ENCODE assay signal across 27 mouse cellular contexts in the genomic region with DNA sequence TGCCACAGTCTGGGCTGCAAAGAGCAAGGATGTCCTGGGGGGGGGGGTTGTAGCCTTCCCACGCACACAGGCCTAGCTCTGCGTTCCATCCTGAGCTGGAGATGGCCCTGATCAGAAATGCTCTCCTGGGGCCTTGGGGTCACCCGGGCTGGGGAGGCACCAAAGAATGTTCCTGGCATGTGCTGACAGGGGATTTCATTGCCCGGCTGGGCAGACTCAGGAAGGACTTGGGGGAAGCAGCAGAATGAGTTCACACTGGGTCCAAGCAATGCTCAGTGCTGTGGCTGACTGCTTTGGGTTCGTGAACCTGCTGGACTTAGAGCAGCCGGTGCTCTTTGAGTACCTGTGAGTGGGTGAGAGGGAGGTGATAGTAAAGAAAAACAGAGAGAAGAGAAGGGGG. TPM values are rescaled to one million over a fixed set of nuclear protein-coding genes. Genes with fewer than 3 reads are reported as not detected.
DNase-seq lines count a peak whose midpoint lies in the region; ATAC-seq lines count a peak whose summit lies in the region.
"Had no signal": no experiment of that assay in that cellular context is flagged by ENCODE, and none has a peak within 500 bp of the region (broad histone marks: within the 10 kb centered on the region; RNA-seq: fewer than 3 reads in every experiment).

No protein-coding gene starts in this region.

- no peak for DNase-seq in hindbrain, embryonic 10.5 days (ENCODE audit: low spot score)
- DNase-seq in kidney, adult 9 months = no peak
- DNase-seq in kidney, postnatal 14 days = peak; percentile 16
- DNase-seq in kidney, postnatal 36 days = no peak
- no peak for DNase-seq in neural tube, embryonic 10.5 days (ENCODE audit: extremely low spot score, low spot score)
- DNase-seq: adrenal gland, adult 2 months; adrenal gland, postnatal 14 days; cerebellum, adult 11 months; cerebellum, adult 2 months; cerebellum, adult 9-11 months; cerebellum, postnatal 25 days; gastrocnemius, postnatal 25 days; heart, adult 18-20 months; heart, postnatal 10 days; heart, postnatal 36 days had no signal

- no peaks in the 10 kb centered on the region for H3K9me3 ChIP-seq in hindbrain, embryonic 10.5 days
- H3K9me3 ChIP-seq in hindbrain, embryonic 13.5 days = no peaks in the 10 kb centered on the region
- H3K9me3 ChIP-seq in kidney, embryonic 16.5 days (ENCODE audit: low read length) = no peaks in the 10 kb centered on the region
- no peaks in the 10 kb centered on the region for H3K9me3 ChIP-seq in neural tube, embryonic 12.5 days
- H3K9me3 ChIP-seq: embryonic facial prominence, embryonic 12.5 days; embryonic facial prominence, embryonic 15.5 days; forebrain, embryonic 15.5 days; heart, embryonic 15.5 days had no signal

- ATAC-seq in hindbrain, embryonic 13.5 days (ENCODE audit: low FRiP score) = no peak
- ATAC-seq in kidney, embryonic 16.5 days (ENCODE audit: low FRiP score, low TSS enrichment) = peak; percentile 41; the same call in 1 of the 2 replicates
- ATAC-seq in neural tube, embryonic 12.5 days (ENCODE audit: low FRiP score, low read depth) = no peak
- ATAC-seq: forebrain, embryonic 15.5 days; hindbrain, embryonic 16.5 days had no signal

- H3K4me1 ChIP-seq in hindbrain, embryonic 10.5 days (replicated peaks) = peaks cover 38% of the 10 kb centered on the region
- peaks cover 39% of the 10 kb centered on the region for H3K4me1 ChIP-seq in hindbrain, embryonic 13.5 days (replicated peaks)
- H3K4me1 ChIP-seq in kidney, embryonic 16.5 days (ENCODE audit: insufficient read depth, low read length) = peaks cover 5% of the 10 kb centered on the region; the same call in 1 of the 2 replicates
- peaks cover 26% of the 10 kb centered on the region for H3K4me1 ChIP-seq in neural tube, embryonic 12.5 days
- H3K4me1 ChIP-seq: heart, embryonic 12.5 days had no signal

- 33% methylated on average over 6 of the region's 6 CpGs for WGBS in hindbrain, embryonic 10.5 days
- 24% methylated on average over 6 of the region's 6 CpGs for WGBS in hindbrain, embryonic 13.5 days
- WGBS in kidney, embryonic 16.5 days = 34% methylated on average over 6 of the region's 6 CpGs
- 27% methylated on average over 6 of the region's 6 CpGs for WGBS in neural tube, embryonic 12.5 days

- H3K36me3 ChIP-seq in hindbrain, embryonic 10.5 days = no peaks in the 10 kb centered on the region
- H3K36me3 ChIP-seq in hindbrain, embryonic 13.5 days = no peaks in the 10 kb centered on the region
- no peaks in the 10 kb centered on the region for H3K36me3 ChIP-seq in kidney, embryonic 16.5 days (ENCODE audit: insufficient read depth, low read length)
- no peaks in the 10 kb centered on the region for H3K36me3 ChIP-seq in neural tube, embryonic 12.5 days
- H3K36me3 ChIP-seq: embryonic facial prominence, embryonic 12.5 days; embryonic facial prominence, embryonic 15.5 days; forebrain, embryonic 15.5 days; heart, embryonic 12.5 days; heart, embryonic 15.5 days had no signal

- no peak overlapping the region for H3K9ac ChIP-seq in hindbrain, embryonic 13.5 days
- H3K9ac ChIP-seq in kidney, embryonic 16.5 days (replicated peaks; ENCODE audit: low read length) = no peak overlapping the region
- no peak overlapping the region for H3K9ac ChIP-seq in neural tube, embryonic 12.5 days
- H3K9ac ChIP-seq: embryonic facial prominence, embryonic 12.5 days; embryonic facial prominence, embryonic 15.5 days; forebrain, embryonic 15.5 days; heart, embryonic 12.5 days; heart, embryonic 15.5 days had no signal

- H3K27me3 ChIP-seq in hindbrain, embryonic 10.5 days (ENCODE audit: insufficient read depth, poor library complexity, severe bottlenecking) = peaks cover 100% of the 10 kb centered on the region
- H3K27me3 ChIP-seq in hindbrain, embryonic 13.5 days = peaks cover 96% of the 10 kb centered on the region
- H3K27me3 ChIP-seq in kidney, embryonic 16.5 days (ENCODE audit: insufficient read depth, low read length) = peaks cover 94% of the 10 kb centered on the region
- peaks cover 93% of the 10 kb centered on the region for H3K27me3 ChIP-seq in neural tube, embryonic 12.5 days (replicated peaks)

- H3K27ac ChIP-seq in hindbrain, embryonic 10.5 days = 0 out of 2 replicates have a peak overlapping the region, but pooled peaks have one; percentile 47
- no peak overlapping the region for H3K27ac ChIP-seq in hindbrain, embryonic 13.5 days
- no peak overlapping the region for H3K27ac ChIP-seq in kidney, embryonic 16.5 days (ENCODE audit: low read length)
- no peak overlapping the region for H3K27ac ChIP-seq in neural tube, embryonic 12.5 days
- H3K27ac ChIP-seq: embryonic facial prominence, embryonic 12.5 days; embryonic facial prominence, embryonic 15.5 days; forebrain, embryonic 15.5 days; heart, embryonic 15.5 days had no signal

- H3K4me2 ChIP-seq in hindbrain, embryonic 13.5 days = no peak overlapping the region
- H3K4me2 ChIP-seq in kidney, embryonic 16.5 days (replicated peaks; ENCODE audit: low read depth, low read length) = no peak overlapping the region
- H3K4me2 ChIP-seq in neural tube, embryonic 12.5 days (replicated peaks) = 0 out of 2 replicates have a peak overlapping the region, but pooled peaks have one; percentile 7
- H3K4me2 ChIP-seq: embryonic facial prominence, embryonic 12.5 days; embryonic facial prominence, embryonic 15.5 days; forebrain, embryonic 15.5 days; heart, embryonic 12.5 days; heart, embryonic 15.5 days had no signal

- peak overlapping the region; percentile 11; the same call in 1 of the 2 replicates for H3K4me3 ChIP-seq in hindbrain, embryonic 10.5 days
- H3K4me3 ChIP-seq in hindbrain, embryonic 13.5 days = no peak overlapping the region
- H3K4me3 ChIP-seq in kidney, embryonic 16.5 days (ENCODE audit: low read length) = no peak overlapping the region
- no peak overlapping the region for H3K4me3 ChIP-seq in neural tube, embryonic 12.5 days
- H3K4me3 ChIP-seq: embryonic facial prominence, embryonic 12.5 days; embryonic facial prominence, embryonic 15.5 days; forebrain, embryonic 15.5 days; heart, embryonic 12.5 days; heart, embryonic 15.5 days had no signal

RNA-seq across cellular contexts. Expression of gene Nphs1, which starts 1.4 kb away (rescaled TPM):
- polyA plus RNA-seq in hindbrain, embryonic 10.5 days (2016; fragmentation: Nextera tagmentation; extraction: Ambion mirVana) = 1.7 and 4.2 TPM in 2 replicates
- 0.94 and 1.8 TPM in 2 replicates for polyA plus RNA-seq in hindbrain, embryonic 13.5 days (2015; fragmentation: Nextera tagmentation; extraction: Ambion mirVana)
- 5.4 and 5.5 TPM in 2 replicates for polyA plus RNA-seq in kidney, embryonic 16.5 days (2015; fragmentation: Nextera tagmentation; extraction: Ambion mirVana)
- polyA plus RNA-seq in neural tube, embryonic 12.5 days (2016; fragmentation: Nextera tagmentation; extraction: Ambion mirVana) = 2.0 and 3.3 TPM in 2 replicates
- polyA plus RNA-seq: adrenal gland, adult 2 months; gonadal fat pad, adult 2 months had no signal

RNA-seq across cellular contexts. Expression of gene Kirrel2, which starts 2.0 kb away (rescaled TPM):
- 11.8 and 35.0 TPM in 2 replicates for polyA plus RNA-seq in hindbrain, embryonic 10.5 days (2016; fragmentation: Nextera tagmentation; extraction: Ambion mirVana)
- polyA plus RNA-seq in hindbrain, embryonic 13.5 days (2015; fragmentation: Nextera tagmentation; extraction: Ambion mirVana) = 6.6 and 10.0 TPM in 2 replicates
- polyA plus RNA-seq in kidney, embryonic 16.5 days (2015; fragmentation: Nextera tagmentation; extraction: Ambion mirVana) = 0.78 and 1.1 TPM in 2 replicates
- 13.5 and 14.6 TPM in 2 replicates for polyA plus RNA-seq in neural tube, embryonic 12.5 days (2016; fragmentation: Nextera tagmentation; extraction: Ambion mirVana)
- polyA plus RNA-seq: adrenal gland, adult 2 months; gonadal fat pad, adult 2 months had no signal

RNA-seq across cellular contexts. Expression of gene Aplp1, which starts 14.1 kb away (rescaled TPM):
- polyA plus RNA-seq in hindbrain, embryonic 10.5 days (2016; fragmentation: Nextera tagmentation; extraction: Ambion mirVana) = 69.7 and 184 TPM in 2 replicates
- polyA plus RNA-seq in hindbrain, embryonic 13.5 days (2015; fragmentation: Nextera tagmentation; extraction: Ambion mirVana) = 583 and 599 TPM in 2 replicates
- 27.9 and 31.5 TPM in 2 replicates for polyA plus RNA-seq in kidney, embryonic 16.5 days (2015; fragmentation: Nextera tagmentation; extraction: Ambion mirVana)
- 368 and 386 TPM in 2 replicates for polyA plus RNA-seq in neural tube, embryonic 12.5 days (2016; fragmentation: Nextera tagmentation; extraction: Ambion mirVana)

RNA-seq across cellular contexts. Expression of gene Prodh2, which starts 33.9 kb away (rescaled TPM):
- polyA plus RNA-seq in hindbrain, embryonic 10.5 days (2016; fragmentation: Nextera tagmentation; extraction: Ambion mirVana) = 0.40 TPM in 1 of 2 replicates, not detected in the other
- not detected in 2 replicates for polyA plus RNA-seq in hindbrain, embryonic 13.5 days (2015; fragmentation: Nextera tagmentation; extraction: Ambion mirVana)
- polyA plus RNA-seq in kidney, embryonic 16.5 days (2015; fragmentation: Nextera tagmentation; extraction: Ambion mirVana) = 21.1 and 27.6 TPM in 2 replicates
- polyA plus RNA-seq in neural tube, embryonic 12.5 days (2016; fragmentation: Nextera tagmentation; extraction: Ambion mirVana) = not detected in 2 replicates
- polyA plus RNA-seq: cerebellum, adult 2 months; embryonic facial prominence, embryonic 12.5 days; embryonic facial prominence, embryonic 15.5 days; forebrain, embryonic 11.5 days; forebrain, embryonic 15.5 days; hindbrain, embryonic 11.5 days; hindbrain, embryonic 16.5 days had no signal

RNA-seq across cellular contexts. Expression of gene Nfkbid, which starts 38.0 kb away (rescaled TPM):
- polyA plus RNA-seq in hindbrain, embryonic 10.5 days (2016; fragmentation: Nextera tagmentation; extraction: Ambion mirVana) = 1.5 and 1.7 TPM in 2 replicates
- 2.0 TPM in 2 replicates for polyA plus RNA-seq in hindbrain, embryonic 13.5 days (2015; fragmentation: Nextera tagmentation; extraction: Ambion mirVana)
- polyA plus RNA-seq in kidney, embryonic 16.5 days (2015; fragmentation: Nextera tagmentation; extraction: Ambion mirVana) = 1.6 and 2.0 TPM in 2 replicates
- polyA plus RNA-seq in neural tube, embryonic 12.5 days (2016; fragmentation: Nextera tagmentation; extraction: Ambion mirVana) = 1.4 and 2.1 TPM in 2 replicates
